Mouse (Mus musculus): ENCODE measurements at regions not wholly inside any gene's neighbourhood (a gene's known extent, or its start where the extent isn't known, plus 50 kb on each side); places are given as distances from the start of the nearest gene placed in this dataset.

GRCm38 (mm10) chr13:114523116-114523515, 64.4 kb upstream of the Fst start:
- ATAC-seq (replicated peaks; ENCODE audit: low FRiP score, low TSS enrichment, poor library complexity, severe bottlenecking): peak; percentile 61; the same call in 1 of the 2 replicates

- ATAC-seq (replicated peaks; ENCODE audit: low FRiP score, low TSS enrichment, poor library complexity, severe bottlenecking): no peak
These were observed 68.1 kb upstream of the Fst start for GRCm38 (mm10) chr13:114526856-114527255.

- ATAC-seq (replicated peaks; ENCODE audit: low FRiP score, low TSS enrichment, poor library complexity, severe bottlenecking): no peak
These were observed 71.5 kb upstream of the Fst start for GRCm38 (mm10) chr13:114530171-114530774.

GRCm38 (mm10) chr13:114531780-114532179, 73.0 kb upstream of the Fst start:
- ATAC-seq (replicated peaks; ENCODE audit: low FRiP score, low TSS enrichment, poor library complexity, severe bottlenecking): no peak

GRCm38 (mm10) chr13:114532393-114533097, 73.8 kb upstream of the Fst start:
- no peak for ATAC-seq (replicated peaks; ENCODE audit: low FRiP score, low TSS enrichment, poor library complexity, severe bottlenecking)

GRCm38 (mm10) chr13:114534591-114534990, 75.8 kb upstream of the Fst start:
- ATAC-seq (replicated peaks; ENCODE audit: low FRiP score, low TSS enrichment, poor library complexity, severe bottlenecking): no peak

GRCm38 (mm10) chr13:114535721-114536120, 77.0 kb upstream of the Fst start:
- no peak for ATAC-seq (replicated peaks; ENCODE audit: low FRiP score, low TSS enrichment, poor library complexity, severe bottlenecking)

GRCm38 (mm10) chr13:114571731-114572130, 113.0 kb upstream of the Fst start:
- no peak for ATAC-seq (replicated peaks; ENCODE audit: low FRiP score, low TSS enrichment, poor library complexity, severe bottlenecking)

- no peak for ATAC-seq (replicated peaks; ENCODE audit: low FRiP score, low TSS enrichment, poor library complexity, severe bottlenecking)
These were observed 125.8 kb upstream of the Fst start for GRCm38 (mm10) chr13:114584566-114584965.

- ATAC-seq (replicated peaks; ENCODE audit: low FRiP score, low TSS enrichment, poor library complexity, severe bottlenecking): no peak
These were observed 128.9 kb upstream of the Fst start for GRCm38 (mm10) chr13:114587621-114588020.

- no peak for ATAC-seq (replicated peaks; ENCODE audit: low FRiP score, low TSS enrichment, poor library complexity, severe bottlenecking)
These were observed 144.6 kb upstream of the Fst start for GRCm38 (mm10) chr13:114603341-114603740.

GRCm38 (mm10) chr13:114604037-114604694, 145.4 kb upstream of the Fst start:
- ATAC-seq (replicated peaks; ENCODE audit: low FRiP score, low TSS enrichment, poor library complexity, severe bottlenecking): no peak

GRCm38 (mm10) chr13:114613909-114614308, 155.2 kb upstream of the Fst start:
- no peak for ATAC-seq (replicated peaks; ENCODE audit: low FRiP score, low TSS enrichment, poor library complexity, severe bottlenecking)

GRCm38 (mm10) chr13:114619416-114619815, 160.7 kb upstream of the Fst start:
- no peak for ATAC-seq (replicated peaks; ENCODE audit: low FRiP score, low TSS enrichment, poor library complexity, severe bottlenecking)

- no peak for ATAC-seq (replicated peaks; ENCODE audit: low FRiP score, low TSS enrichment, poor library complexity, severe bottlenecking)
These were observed 178.0 kb upstream of the Fst start for GRCm38 (mm10) chr13:114636731-114637130.

- no peak for ATAC-seq (replicated peaks; ENCODE audit: low FRiP score, low TSS enrichment, poor library complexity, severe bottlenecking)
These were observed 178.5 kb upstream of the Mocs2 start for GRCm38 (mm10) chr13:114639531-114639930.

- ATAC-seq (replicated peaks; ENCODE audit: low FRiP score, low TSS enrichment, poor library complexity, severe bottlenecking): no peak
These were observed 176.2 kb upstream of the Mocs2 start for GRCm38 (mm10) chr13:114641688-114642390.

GRCm38 (mm10) chr13:114642901-114643491, 175.0 kb upstream of the Mocs2 start:
- ATAC-seq (replicated peaks; ENCODE audit: low FRiP score, low TSS enrichment, poor library complexity, severe bottlenecking): no peak

GRCm38 (mm10) chr13:114643521-114643920, 174.5 kb upstream of the Mocs2 start:
- no peak for ATAC-seq (replicated peaks; ENCODE audit: low FRiP score, low TSS enrichment, poor library complexity, severe bottlenecking)

GRCm38 (mm10) chr13:114654267-114654666, 163.8 kb upstream of the Mocs2 start:
- ATAC-seq (replicated peaks; ENCODE audit: low FRiP score, low TSS enrichment, poor library complexity, severe bottlenecking): no peak

Data from megakaryocyte-erythroid progenitor cell, adult 5-6 weeks (primary cell).